Mouse (Mus musculus): ENCODE data around the gene Fam19a5. TPM values are rescaled to one million over a fixed set of nuclear protein-coding genes. Genes with fewer than 3 reads are reported as not detected.

Fam19a5 gene
- total RNA-seq, 2 experiments from 2014 or later: 11.3 to 11.6 TPM

- DNase-seq (ENCODE audit: low spot score in 2 of 2): no peak
Measured at GRCm38 (mm10) chr15:87723455-87723986, 179.4 kb downstream of the Fam19a5 start.

DNA sequence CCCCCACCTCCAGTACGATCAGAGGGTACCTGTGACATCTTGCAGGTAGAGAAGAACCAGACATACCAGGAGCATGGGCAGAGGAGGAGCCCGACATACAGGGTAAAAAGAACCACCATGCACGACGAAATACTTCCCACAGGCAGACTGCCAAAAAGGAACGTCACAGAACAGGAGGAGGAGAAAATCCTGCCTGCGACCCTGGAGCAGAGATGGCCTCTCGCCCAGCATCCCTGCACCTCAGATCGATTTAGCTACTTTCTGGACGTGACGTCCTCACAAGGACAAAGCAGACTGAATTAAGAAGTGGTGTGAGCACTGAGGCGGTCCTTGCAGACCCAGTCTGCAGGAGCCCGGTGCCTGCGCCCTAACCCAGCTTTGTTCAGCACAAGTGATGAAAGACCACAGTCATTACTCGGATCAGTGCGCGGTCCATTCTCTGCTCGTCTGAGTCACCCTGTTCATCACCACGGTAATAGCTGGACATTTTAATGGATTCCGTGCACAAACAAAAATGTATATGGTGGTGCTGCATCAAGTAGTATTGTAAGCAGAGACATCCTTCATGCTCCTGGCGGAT is 182.6 kb downstream of the Fam19a5 start:
- no peak for DNase-seq (ENCODE audit: low spot score in 2 of 2)

- no peak for DNase-seq (ENCODE audit: low spot score in 2 of 2)
Measured at GRCm38 (mm10) chr15:87736345-87736744, 192.2 kb downstream of the Fam19a5 start.

- DNase-seq (ENCODE audit: low spot score in 2 of 2): no peak
Measured at GRCm38 (mm10) chr15:87755482-87755881, 211.4 kb downstream of the Fam19a5 start.

DNA sequence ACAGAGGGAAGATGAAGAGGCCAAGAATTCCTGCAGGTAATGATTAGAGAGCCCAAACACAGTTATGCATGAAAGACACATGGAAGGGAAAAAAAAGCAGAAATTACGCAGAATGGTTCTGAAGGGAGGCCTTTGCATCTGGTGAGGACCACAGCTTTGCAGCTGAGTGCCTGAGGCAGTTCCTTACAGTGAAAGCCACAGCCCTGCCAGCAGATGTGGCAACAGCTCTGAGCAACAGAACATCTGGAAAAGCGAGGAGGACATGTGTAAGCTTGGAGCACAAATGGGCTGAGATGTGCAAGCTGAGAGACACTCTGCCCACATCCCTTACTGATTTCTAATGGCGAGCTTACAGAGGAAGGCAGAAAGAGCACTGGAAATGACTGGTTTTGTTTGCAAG is 221.8 kb downstream of the Fam19a5 start:
- DNase-seq (ENCODE audit: low spot score in 2 of 2): no peak

- DNase-seq (ENCODE audit: low spot score in 2 of 2): no peak
Measured at GRCm38 (mm10) chr15:87773955-87774354, 229.9 kb downstream of the Fam19a5 start.

GRCm38 (mm10) chr15:87783331-87783730 is 239.2 kb downstream of the Fam19a5 start:
- DNase-seq (ENCODE audit: low spot score in 2 of 2): no peak

- no peak for DNase-seq (ENCODE audit: low spot score in 2 of 2)
Measured at GRCm38 (mm10) chr15:87789671-87790070, 245.6 kb downstream of the Fam19a5 start.

DNA sequence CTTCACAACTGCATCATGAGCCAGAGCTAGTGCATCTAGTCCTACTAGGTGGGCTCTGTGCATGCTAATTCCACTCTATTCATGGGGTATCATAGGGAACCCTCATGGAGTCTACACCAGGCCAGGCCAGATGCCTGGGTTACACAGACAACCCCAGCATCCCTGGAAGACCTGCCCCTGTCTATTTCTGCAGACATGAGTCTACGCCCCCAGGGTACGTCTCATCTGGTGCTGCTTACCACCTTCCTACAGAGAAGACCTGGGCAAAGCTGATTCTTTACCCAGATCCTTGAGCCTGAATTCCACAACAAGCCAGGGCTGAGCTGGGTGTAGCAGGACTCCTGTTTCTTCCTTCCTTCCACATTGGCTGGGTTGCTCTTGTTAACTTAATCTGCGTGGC is 249.6 kb downstream of the Fam19a5 start:
- DNase-seq (ENCODE audit: low spot score in 2 of 2): no peak

DNA sequence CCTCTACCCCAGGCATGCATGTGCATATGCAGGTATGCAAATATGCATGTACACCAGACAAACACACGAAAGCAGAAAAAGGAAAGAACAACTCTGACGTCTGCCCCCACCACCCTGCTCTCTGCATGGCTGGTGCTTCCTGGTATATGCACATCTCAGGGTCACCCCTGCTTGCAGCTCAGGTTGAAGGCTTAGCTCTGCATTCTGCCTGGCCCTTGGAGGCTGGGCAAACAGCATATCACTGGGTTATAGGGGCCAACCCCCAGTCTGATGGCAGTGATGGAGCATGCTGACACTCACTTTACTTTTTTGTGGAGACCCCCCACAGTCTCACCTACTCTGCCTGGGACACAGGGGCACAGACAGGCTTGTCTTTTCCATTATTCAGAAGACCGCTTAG is 252.5 kb downstream of the Fam19a5 start:
- DNase-seq (ENCODE audit: low spot score in 2 of 2): no peak

Small RNA genes within 50 kb of the gene (microRNA-seq; reads per million reads assigned to microRNA genes)
- gene Mir6393: not detected

All from adrenal gland, postnatal 4 days (tissue).